Mouse (Mus musculus) CH12.LX (cell line): Measurements from ENCODE around the gene Cotl1. TPM values are rescaled to one million over a fixed set of nuclear protein-coding genes. Genes with fewer than 3 reads are reported as not detected.

Experiments used
- DNase-seq: peaks from one replicate; pipeline ENCODE4 v3.0.0-alpha.2; 2013; ENCODE audit errors: extremely low read depth
- H3K27ac ChIP-seq: 2 replicates; pipeline ENCODE4 v1.5.1; 2012; ENCODE audit warnings: low read depth, mild to moderate bottlenecking, control low read depth, moderate library complexity; ENCODE audit not compliant: insufficient read depth
- H3K27me3 ChIP-seq: replicated peaks from 2 replicates; pipeline ENCODE3; 2012; ENCODE audit warnings: inconsistent platforms
- H3K36me3 ChIP-seq, 2 experiments: replicated peaks in 1 of 2; 2 replicates each; pipeline versions ENCODE3 to v1.6.1; 2012; ENCODE audit warnings: inconsistent platforms in 1 of 2, low read length in 1 of 2, mild to moderate bottlenecking in 1 of 2, mixed read lengths in 1 of 2, moderate library complexity in 1 of 2; ENCODE audit not compliant: control insufficient read depth in 1 of 2, insufficient read depth in 1 of 2
- H3K4me1 ChIP-seq, 2 experiments: 2 replicates each; pipeline ENCODE4 v1.6.1; 2012; ENCODE audit warnings: inconsistent platforms in 1 of 2, moderate library complexity in 1 of 2; ENCODE audit not compliant: insufficient read depth in 2 of 2, control insufficient read depth in 1 of 2
- H3K4me2 ChIP-seq: 2 replicates; pipeline ENCODE4 v1.6.1; 2012; ENCODE audit warnings: low read depth, mild to moderate bottlenecking, control low read depth; ENCODE audit not compliant: poor library complexity, insufficient read depth, severe bottlenecking
- H3K4me3 ChIP-seq, 3 experiments: fragments of 150-350 bp in 1 of 3; sonication (generic) in 1 of 3; replicated peaks in 1 of 3; 2 replicates each; pipeline versions ENCODE3 to v1.5.1; 2011 to 2012; ENCODE audit warnings: low read depth in 2 of 3, low read length in 2 of 3, mild to moderate bottlenecking in 2 of 3, moderate library complexity in 2 of 3, control low read depth in 1 of 3, improper control_type of control experiment in 1 of 3, inconsistent platforms in 1 of 3, mixed read lengths in 1 of 3; ENCODE audit not compliant: poor library complexity in 1 of 3
- H3K79me2 ChIP-seq: replicated peaks from 2 replicates; pipeline ENCODE4 v1.6.1; 2012; ENCODE audit warnings: mild to moderate bottlenecking, moderate library complexity; ENCODE audit not compliant: control insufficient read depth, poor library complexity, insufficient read depth, severe bottlenecking; ENCODE audit errors: extremely low read depth
- H3K9ac ChIP-seq: 2 replicates; pipeline ENCODE4 v1.6.1; 2012; ENCODE audit warnings: low read depth, mild to moderate bottlenecking, control low read depth, moderate library complexity; ENCODE audit not compliant: insufficient read depth
- H3K9me3 ChIP-seq: replicated peaks from 2 replicates; pipeline ENCODE3; 2012; ENCODE audit warnings: low read length, inconsistent platforms, mixed read lengths
- BHLHE40 ChIP-seq: IDR thresholded peaks from 2 replicates; pipeline ENCODE4 v1.6.1; 2011; ENCODE audit warnings: mild to moderate bottlenecking, low read depth, low read length, improper control_type of control experiment
- CHD2 ChIP-seq: IDR thresholded peaks from 2 replicates; pipeline ENCODE4 v1.6.1; 2011; ENCODE audit warnings: low read length, improper control_type of control experiment
- CTCF ChIP-seq, 2 experiments: IDR thresholded peaks in 1 of 2; conservative IDR thresholded peaks in 1 of 2; 2 replicates each; pipeline ENCODE4 v1.5.1; 2011 to 2012; ENCODE audit warnings: low read depth in 2 of 2, low read length in 2 of 2, improper control_type of control experiment in 1 of 2, inconsistent platforms in 1 of 2, mild to moderate bottlenecking in 1 of 2, moderate library complexity in 1 of 2
- E2F4 ChIP-seq: IDR thresholded peaks from 2 replicates; pipeline ENCODE4 v1.6.1; 2011; ENCODE audit warnings: low read depth, low read length, improper control_type of control experiment; ENCODE audit not compliant: insufficient replicate concordance
- ELF1 ChIP-seq: IDR thresholded peaks from 2 replicates; pipeline ENCODE4 v1.6.1; 2014; ENCODE audit warnings: low read depth, mild to moderate bottlenecking, inconsistent platforms, low read length, improper control_type of control experiment
- EP300 ChIP-seq: IDR thresholded peaks from 2 replicates; pipeline ENCODE4 v1.6.1; 2011; ENCODE audit warnings: low read length, improper control_type of control experiment
- HCFC1 ChIP-seq: IDR thresholded peaks from 2 replicates; pipeline ENCODE4 v1.6.1; 2012; ENCODE audit warnings: low read depth, mild to moderate bottlenecking, inconsistent platforms, low read length, improper control_type of control experiment
- IRF4 ChIP-seq: IDR thresholded peaks from 2 replicates; pipeline ENCODE4 v1.6.1; 2014; ENCODE audit warnings: low read depth, mild to moderate bottlenecking, inconsistent platforms, low read length, improper control_type of control experiment
- JUN ChIP-seq: IDR thresholded peaks from 2 replicates; pipeline ENCODE4 v1.6.1; 2011; ENCODE audit warnings: low read depth, mild to moderate bottlenecking, low read length, improper control_type of control experiment, moderate library complexity; ENCODE audit not compliant: insufficient read depth
- JUND ChIP-seq: conservative IDR thresholded peaks from 2 replicates; pipeline ENCODE4 v1.6.1; 2011; ENCODE audit warnings: low read depth, low read length, improper control_type of control experiment
- MAZ ChIP-seq: IDR thresholded peaks from 2 replicates; pipeline ENCODE4 v1.6.1; 2012; ENCODE audit warnings: low read depth, mild to moderate bottlenecking, inconsistent platforms, low read length, improper control_type of control experiment, moderate library complexity
- MXI1 ChIP-seq: IDR thresholded peaks from 2 replicates; pipeline ENCODE4 v1.6.1; 2011; ENCODE audit warnings: mild to moderate bottlenecking, low read depth, low read length, improper control_type of control experiment
- MYC ChIP-seq: IDR thresholded peaks from 2 replicates; pipeline ENCODE4 v1.6.1; 2011; ENCODE audit warnings: low read depth, mild to moderate bottlenecking, improper control_type of control experiment, low read length
- RAD21 ChIP-seq: IDR thresholded peaks from 2 replicates; pipeline ENCODE4 v1.6.1; 2011; ENCODE audit warnings: low read depth, mild to moderate bottlenecking, low read length, improper control_type of control experiment, moderate library complexity
- SIN3A ChIP-seq: IDR thresholded peaks from 2 replicates; pipeline ENCODE4 v1.6.1; 2012; ENCODE audit warnings: low read length, improper control_type of control experiment, inconsistent platforms
- SMC3 ChIP-seq: IDR thresholded peaks from 2 replicates; pipeline ENCODE4 v1.6.1; 2011; ENCODE audit warnings: low read depth, low read length, improper control_type of control experiment
- TCF12 ChIP-seq: IDR thresholded peaks from 2 replicates; pipeline ENCODE4 v1.6.1; 2014; ENCODE audit warnings: low read depth, mild to moderate bottlenecking, inconsistent platforms, low read length, improper control_type of control experiment
- USF2 ChIP-seq: conservative IDR thresholded peaks from 2 replicates; pipeline ENCODE4 v1.6.1; 2011; ENCODE audit warnings: low read depth, low read length, improper control_type of control experiment
- ZMIZ1 ChIP-seq: IDR thresholded peaks from 2 replicates; pipeline ENCODE4 v1.6.1; 2012; ENCODE audit warnings: low read depth, mild to moderate bottlenecking, inconsistent platforms, low read length, improper control_type of control experiment
- ZNF384 ChIP-seq: IDR thresholded peaks from 2 replicates; pipeline ENCODE4 v1.6.1; 2012; ENCODE audit warnings: low read depth, low read length, improper control_type of control experiment, inconsistent platforms
- dilution Hi-C: fragments of 300-500 bp; cut with MboI; formaldehyde crosslinking; loops from 2 replicates; pipeline ENCODE4 v1.14.3; 2020; ENCODE audit warnings: low sequenced_read_pairs; ENCODE audit not compliant: extremely low pct_unique_long_range_greater_than_20kb, extremely low pct_ligation_motif_present
- in situ Hi-C: fragments of 300-500 bp; cut with MboI; formaldehyde crosslinking; loops from 3 replicates; pipeline ENCODE4 v1.14.3; 2019; ENCODE audit warnings: low sequenced_read_pairs, low pct_ligation_motif_present, low pct_unique_long_range_greater_than_20kb, mixed read lengths
- polyA plus RNA-seq: library from polyadenylated mRNA; unstranded; fragments of >175 nt; gene quantifications from 2 replicates; pipeline ENCODE4 v1.2.1, GENCODE M21; 2012; ENCODE audit warnings: low read depth; ENCODE audit not compliant: insufficient read length
- total RNA-seq, 2 experiments: library from RNA; depleted of rRNA; stranded (reverse); fragments of 300-350 nt in 1 of 2; fragments of >200 nt in 1 of 2; gene quantifications; 2 replicates each; pipeline ENCODE4 v1.2.3; 2012 to 2014

Cotl1 gene
- total and polyA plus RNA-seq, 3 experiments = 59.6 to 375 (median 135) TPM

DNA sequence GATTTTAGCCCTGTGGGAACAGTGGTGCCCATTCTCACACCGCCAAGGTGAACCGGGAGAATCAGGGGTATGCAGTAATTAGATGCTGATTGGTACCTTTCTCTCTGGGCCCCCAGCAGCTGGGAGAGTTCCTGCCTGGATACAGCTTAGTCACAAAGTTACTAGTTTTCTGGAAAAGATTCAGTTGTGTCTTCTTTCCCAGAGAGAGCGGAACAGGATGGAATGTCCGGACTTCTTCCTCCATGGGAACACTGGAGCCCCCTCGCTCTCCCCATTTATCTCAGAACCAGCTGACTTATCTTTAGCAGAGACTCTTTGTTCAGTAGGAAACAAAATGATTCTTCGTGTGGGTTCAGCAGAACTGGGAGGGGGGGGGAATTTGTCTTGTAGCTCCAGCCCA is 22.4 kb upstream of the Cotl1 start:
- DNase-seq = no peak
- Histone ChIP-seq H3K36me3 (peaks cover 0 to 5% of the 10 kb centered on the region in 2 experiments), H3K27me3 (peaks cover 21% of the 10 kb centered on the region), H3K79me2 (no peaks in the 10 kb centered on the region), H3K4me1 (peaks cover 0 to 14% of the 10 kb centered on the region in 2 experiments; a peak in 2 of 4 replicates), H3K27ac (no peak overlapping the region), H3K4me3 (peak overlapping the region; percentile 54 to 84 (median 71)), H3K9ac (peak overlapping the region; percentile 67; the same call in 1 of the 2 replicates), H3K9me3 (peaks cover 13% of the 10 kb centered on the region), H3K4me2 (peak overlapping the region; percentile 55)
- dilution Hi-C loops = no loop called here
- TF ChIP-seq IRF4 (no peak), JUN (no peak), CTCF (conservative IDR thresholded peaks at IDR 0.05 in 1 of 2, IDR thresholded peaks at IDR 0.05 in 1 of 2; ENCODE audit: low read depth in 2 of 2, low read length in 2 of 2) (no peak), SIN3A (no peak), RAD21 (no peak), USF2 (no peak), JUND (no peak), ZNF384 (no peak), HCFC1 (no peak), CHD2 (no peak), ZMIZ1 (no peak), BHLHE40 (no peak), EP300 (no peak), TCF12 (no peak), SMC3 (no peak), MXI1 (no peak), E2F4 (no peak), MYC (no peak)
- in situ Hi-C loops = no loop called here

DNA sequence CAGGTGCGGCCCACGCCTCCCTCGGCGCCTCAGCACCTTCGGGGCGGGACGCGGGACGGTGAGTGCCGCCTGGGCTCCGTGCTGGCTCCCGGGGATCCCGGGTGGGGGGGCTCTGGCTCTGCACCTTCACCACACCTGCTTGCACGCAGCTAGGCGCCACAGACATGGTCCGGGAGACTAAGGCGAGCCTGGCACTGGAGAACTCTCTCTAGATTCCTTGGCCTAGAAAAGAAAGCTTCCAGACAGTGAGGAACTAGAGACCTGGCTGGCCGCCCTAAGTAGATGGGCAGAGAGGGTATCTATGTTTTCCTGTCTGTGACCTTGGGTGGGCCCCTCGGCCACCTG is 22.0 kb upstream of the Cotl1 start:
- dilution Hi-C loops = no loop called here
- no peak for DNase-seq
- peaks cover 23% of the 10 kb centered on the region for H3K27me3 ChIP-seq
- H3K36me3 ChIP-seq = peaks cover 0 to 5% of the 10 kb centered on the region in 2 experiments
- peak overlapping the region; percentile 55 for H3K4me2 ChIP-seq
- in situ Hi-C loops = no loop called here
- H3K4me1 ChIP-seq = peaks cover 0 to 14% of the 10 kb centered on the region in 2 experiments; a peak in 2 of 4 replicates
- H3K9me3 ChIP-seq = peaks cover 17% of the 10 kb centered on the region
- no peak overlapping the region for H3K27ac ChIP-seq
- peak overlapping the region; percentile 67 for H3K9ac ChIP-seq
- no peak for TF ChIP-seq EP300
- peak; percentile 6; the same call in 1 of the 2 replicates for TF ChIP-seq MAZ
- TF ChIP-seq MXI1 = no peak
- TF ChIP-seq ELF1 = no peak
- no peaks in the 10 kb centered on the region for H3K79me2 ChIP-seq
- peak overlapping the region; percentile 54 to 84 (median 71) for H3K4me3 ChIP-seq
